Mouse (Mus musculus): ENCODE data around the gene Gm20388. TPM values are rescaled to one million over a fixed set of nuclear protein-coding genes. Genes with fewer than 3 reads are reported as not detected.
A peak's percentile ranks its signal among the peaks of the same experiment; 100 is the strongest.

Gm20388 gene
- polyA plus RNA-seq, 1 experiment from 2014 or later: 8.3 TPM

DNA sequence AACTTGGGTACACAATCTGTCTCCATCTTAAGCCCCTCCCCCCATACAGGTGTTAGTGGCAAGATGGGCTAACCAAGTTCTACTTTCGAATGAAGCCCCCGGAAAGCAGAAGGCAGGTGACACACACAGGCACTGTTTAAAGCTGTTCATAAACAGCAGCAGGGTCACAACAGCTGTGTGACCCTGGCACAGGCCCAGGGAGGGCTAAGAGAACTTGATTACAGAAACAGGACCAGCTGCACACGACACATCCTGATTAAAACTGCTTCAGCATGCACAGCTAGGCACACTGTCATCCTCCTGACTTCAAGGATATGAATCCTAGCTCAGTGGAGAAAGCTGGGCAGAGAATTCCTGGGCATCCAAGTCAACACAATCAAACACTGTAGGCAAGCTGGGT is 1551.5 kb downstream of the Gm20388 start:
- H3K4me1 ChIP-seq (replicated peaks; ENCODE audit: control insufficient read depth, insufficient read depth, low read length): no peaks in the 10 kb centered on the region
- 51% methylated on average over 3 of the region's 3 CpGs for WGBS
- H3K4me2 ChIP-seq (ENCODE audit: low read length): no peak overlapping the region
- no peaks in the 10 kb centered on the region for H3K9me3 ChIP-seq (ENCODE audit: control insufficient read depth, low read length)
- H3K27me3 ChIP-seq (replicated peaks; ENCODE audit: control insufficient read depth, insufficient read depth, low read length): no peaks in the 10 kb centered on the region
- no peak overlapping the region for H3K4me3 ChIP-seq (ENCODE audit: low read depth, low read length)
- no peaks in the 10 kb centered on the region for H3K36me3 ChIP-seq (ENCODE audit: control insufficient read depth, insufficient read depth, low read length)
- H3K27ac ChIP-seq (ENCODE audit: low read depth): no peak overlapping the region
- ATAC-seq (replicated peaks; ENCODE audit: low FRiP score, low TSS enrichment, low read depth) (no peak), DNase-seq (ENCODE audit: low spot score) (no peak)
- H3K9ac ChIP-seq (ENCODE audit: low read length): no peak overlapping the region

- H3K4me2 ChIP-seq (ENCODE audit: low read length): no peak overlapping the region
- no peak for ATAC-seq (replicated peaks; ENCODE audit: low FRiP score, low TSS enrichment, low read depth)
- H3K9me3 ChIP-seq (ENCODE audit: control insufficient read depth, low read length): no peaks in the 10 kb centered on the region
- no peaks in the 10 kb centered on the region for H3K27me3 ChIP-seq (replicated peaks; ENCODE audit: control insufficient read depth, insufficient read depth, low read length)
- no peaks in the 10 kb centered on the region for H3K36me3 ChIP-seq (ENCODE audit: control insufficient read depth, insufficient read depth, low read length)
- no peak for DNase-seq (ENCODE audit: low spot score)
- H3K4me1 ChIP-seq (replicated peaks; ENCODE audit: control insufficient read depth, insufficient read depth, low read length): no peaks in the 10 kb centered on the region
- no peak overlapping the region for H3K27ac ChIP-seq (ENCODE audit: low read depth)
- H3K4me3 ChIP-seq (ENCODE audit: low read depth, low read length): no peak overlapping the region
- 79% methylated on average over 49 of the region's 49 CpGs for WGBS
- H3K9ac ChIP-seq (ENCODE audit: low read length): no peak overlapping the region
These were observed 1557.7 kb downstream of the Gm20388 start for GRCm38 (mm10) chr8:121468083-121469071.

DNA sequence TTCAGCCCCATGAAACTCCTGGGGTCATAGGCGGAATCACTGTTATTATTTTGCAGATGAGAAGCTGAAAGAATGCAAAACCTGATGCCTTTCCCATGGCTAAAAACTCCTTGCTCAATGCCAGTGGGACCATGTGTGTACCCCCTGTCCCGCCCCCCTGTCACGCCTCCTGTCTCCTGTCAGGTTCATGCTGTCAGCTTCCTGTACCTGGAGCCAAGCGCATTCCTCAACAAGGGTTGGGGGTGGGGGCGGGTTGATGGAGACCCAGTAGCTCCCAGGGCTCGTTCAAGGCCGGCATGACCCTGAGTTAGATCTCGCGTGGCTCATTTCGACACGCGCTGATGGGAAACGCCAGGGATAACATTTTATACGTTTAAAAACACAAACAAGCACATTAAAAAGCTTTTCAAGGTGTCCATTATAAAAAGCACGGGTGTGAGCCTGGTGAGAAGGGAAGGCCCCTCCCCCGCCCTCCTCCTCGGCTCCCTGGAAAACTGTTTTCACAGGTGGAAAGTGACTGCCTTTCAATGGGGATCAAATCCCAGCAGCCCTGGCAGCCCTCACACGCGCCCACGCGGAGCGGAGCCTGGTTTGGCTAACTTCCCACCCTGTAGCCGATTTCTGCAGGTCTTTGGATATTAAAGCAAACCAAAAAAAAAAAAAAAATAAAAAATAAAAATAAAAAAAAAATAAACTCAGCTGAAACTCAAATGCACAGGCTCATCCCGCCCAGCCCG is 1563.7 kb downstream of the Gm20388 start:
- Histone ChIP-seq H3K27ac (ENCODE audit: low read depth) (no peak overlapping the region), H3K27me3 (replicated peaks; ENCODE audit: control insufficient read depth, insufficient read depth, low read length) (no peaks in the 10 kb centered on the region; the same call in 1 of the 2 replicates), H3K9ac (ENCODE audit: low read length) (no peak overlapping the region), H3K4me3 (ENCODE audit: low read depth, low read length) (no peak overlapping the region), H3K9me3 (ENCODE audit: control insufficient read depth, low read length) (no peaks in the 10 kb centered on the region), H3K4me1 (replicated peaks; ENCODE audit: control insufficient read depth, insufficient read depth, low read length) (0 out of 2 replicates have a peak, but pooled peaks cover 12% of the 10 kb centered on the region), H3K36me3 (ENCODE audit: control insufficient read depth, insufficient read depth, low read length) (no peaks in the 10 kb centered on the region), H3K4me2 (ENCODE audit: low read length) (peak overlapping the region; percentile 37)
- WGBS: 10% methylated on average over 25 of the region's 25 CpGs
- DNase-seq (ENCODE audit: low spot score): no peak
- no peak for ATAC-seq (replicated peaks; ENCODE audit: low FRiP score, low TSS enrichment, low read depth)

DNA sequence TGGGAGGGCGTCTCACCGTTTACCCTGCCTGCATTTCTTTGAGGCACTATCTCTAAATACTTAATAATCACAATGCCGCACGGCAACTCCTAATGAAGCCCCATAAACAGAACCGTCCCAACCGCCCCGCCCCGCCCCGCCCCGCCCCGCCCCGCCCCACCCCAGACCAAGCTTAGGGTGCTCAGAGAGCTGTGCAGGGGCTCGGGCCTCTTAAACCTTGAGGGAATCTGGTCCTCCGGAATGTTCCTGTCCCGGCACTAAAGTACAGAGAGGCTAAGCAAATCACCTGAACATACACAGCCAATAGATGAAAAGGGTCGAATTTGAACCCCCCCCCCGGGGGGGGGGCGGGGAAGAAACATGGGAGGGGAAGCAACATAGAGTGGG is 1564.2 kb downstream of the Gm20388 start:
- Histone ChIP-seq H3K4me1 (replicated peaks; ENCODE audit: control insufficient read depth, insufficient read depth, low read length) (0 out of 2 replicates have a peak, but pooled peaks cover 12% of the 10 kb centered on the region), H3K9ac (ENCODE audit: low read length) (no peak overlapping the region), H3K4me2 (ENCODE audit: low read length) (peak overlapping the region; percentile 37), H3K4me3 (ENCODE audit: low read depth, low read length) (no peak overlapping the region), H3K9me3 (ENCODE audit: control insufficient read depth, low read length) (no peaks in the 10 kb centered on the region), H3K27ac (ENCODE audit: low read depth) (no peak overlapping the region), H3K27me3 (replicated peaks; ENCODE audit: control insufficient read depth, insufficient read depth, low read length) (no peaks in the 10 kb centered on the region; the same call in 1 of the 2 replicates), H3K36me3 (ENCODE audit: control insufficient read depth, insufficient read depth, low read length) (no peaks in the 10 kb centered on the region)
- 2% methylated on average over 18 of the region's 18 CpGs for WGBS
- no peak for DNase-seq (ENCODE audit: low spot score)
- no peak for ATAC-seq (replicated peaks; ENCODE audit: low FRiP score, low TSS enrichment, low read depth)

- DNase-seq (ENCODE audit: low spot score): no peak
- 42% methylated on average over 20 of the region's 20 CpGs for WGBS
These were observed 1567.4 kb downstream of the Gm20388 start for GRCm38 (mm10) chr8:121477851-121478547.

DNA sequence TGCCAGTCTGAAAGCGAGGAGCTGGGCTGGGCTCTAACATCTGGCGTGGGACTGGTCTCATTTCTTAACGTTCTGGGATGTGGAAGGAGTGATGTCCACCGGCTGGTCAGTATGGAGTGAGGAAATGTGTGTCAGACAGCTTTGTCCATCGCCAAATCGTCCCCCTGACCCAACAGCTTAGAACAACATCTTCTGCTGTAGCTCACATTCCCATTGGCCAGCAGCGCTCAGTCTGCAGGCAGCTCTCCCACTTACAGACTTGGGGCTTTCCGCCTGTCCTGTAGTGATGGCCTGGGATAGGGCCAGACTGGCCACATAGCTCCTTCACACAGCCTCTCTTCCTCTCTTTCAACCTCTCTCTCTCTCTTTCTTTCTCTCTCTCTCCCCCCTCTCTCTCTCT is 1568.5 kb downstream of the Gm20388 start:
- DNase-seq (ENCODE audit: low spot score): no peak

More at GRCm38 (mm10) chr8:121477851-121478547, 1567.4 kb downstream of the Gm20388 start:
- no peak for ATAC-seq (replicated peaks; ENCODE audit: low FRiP score, low TSS enrichment, low read depth)
- peaks cover 21% of the 10 kb centered on the region for H3K4me1 ChIP-seq (replicated peaks; ENCODE audit: control insufficient read depth, insufficient read depth, low read length)
- H3K27me3 ChIP-seq (replicated peaks; ENCODE audit: control insufficient read depth, insufficient read depth, low read length): no peaks in the 10 kb centered on the region; the same call in 1 of the 2 replicates
- no peak overlapping the region for H3K9ac ChIP-seq (ENCODE audit: low read length)
- H3K27ac ChIP-seq (ENCODE audit: low read depth): 0 out of 2 replicates have a peak overlapping the region, but pooled peaks have one; percentile 18
- H3K4me3 ChIP-seq (ENCODE audit: low read depth, low read length): no peak overlapping the region
- no peaks in the 10 kb centered on the region for H3K36me3 ChIP-seq (ENCODE audit: control insufficient read depth, insufficient read depth, low read length)
- H3K9me3 ChIP-seq (ENCODE audit: control insufficient read depth, low read length): no peaks in the 10 kb centered on the region
- H3K4me2 ChIP-seq (ENCODE audit: low read length): no peak overlapping the region

DNA sequence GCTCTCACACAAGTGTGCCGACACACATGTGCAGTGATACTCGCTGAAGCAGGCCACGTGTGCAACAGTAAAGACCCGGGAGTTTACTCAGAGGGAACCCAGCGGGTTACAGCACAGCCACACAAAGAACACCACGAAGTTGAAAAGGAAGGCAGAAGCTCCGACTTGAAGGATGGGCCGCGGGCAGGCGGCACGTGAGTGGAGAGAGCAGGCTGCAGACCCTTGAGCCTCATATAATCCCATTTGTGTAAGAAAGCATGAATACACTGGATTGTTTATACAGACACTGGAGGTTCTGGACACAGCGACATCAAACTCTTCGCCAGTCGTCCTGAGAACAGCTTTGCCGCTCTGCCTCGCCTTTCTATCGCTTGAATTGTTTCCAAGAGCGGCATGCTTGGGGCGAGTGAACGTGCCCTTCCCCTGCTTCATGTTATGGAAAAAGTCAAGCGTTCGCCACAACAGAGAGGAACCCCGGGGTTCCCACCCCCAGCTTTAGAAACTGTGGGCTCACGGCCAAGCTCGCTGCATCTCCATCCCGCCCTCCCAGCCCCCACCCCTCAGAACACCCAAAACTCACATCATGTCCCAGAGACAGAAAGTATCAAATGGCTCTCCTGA is 1569.9 kb downstream of the Gm20388 start:
- H3K27ac ChIP-seq (ENCODE audit: low read depth): no peak overlapping the region
- no peaks in the 10 kb centered on the region for H3K9me3 ChIP-seq (ENCODE audit: control insufficient read depth, low read length)
- H3K36me3 ChIP-seq (ENCODE audit: control insufficient read depth, insufficient read depth, low read length): no peaks in the 10 kb centered on the region
- H3K9ac ChIP-seq (ENCODE audit: low read length): no peak overlapping the region
- H3K4me1 ChIP-seq (replicated peaks; ENCODE audit: control insufficient read depth, insufficient read depth, low read length): peaks cover 19% of the 10 kb centered on the region
- no peak for ATAC-seq (replicated peaks; ENCODE audit: low FRiP score, low TSS enrichment, low read depth)
- H3K27me3 ChIP-seq (replicated peaks; ENCODE audit: control insufficient read depth, insufficient read depth, low read length): no peaks in the 10 kb centered on the region
- DNase-seq (ENCODE audit: low spot score): no peak
- 35% methylated on average over 26 of the region's 26 CpGs for WGBS
- no peak overlapping the region for H3K4me3 ChIP-seq (ENCODE audit: low read depth, low read length)
- peak overlapping the region; percentile 28 for H3K4me2 ChIP-seq (ENCODE audit: low read length)

More for the DNA sequence above, 1568.5 kb downstream of the Gm20388 start:
- H3K4me2 ChIP-seq (ENCODE audit: low read length): no peak overlapping the region
- 82% methylated on average over 8 of the region's 8 CpGs for WGBS
- no peak overlapping the region for H3K9ac ChIP-seq (ENCODE audit: low read length)
- no peak overlapping the region for H3K4me3 ChIP-seq (ENCODE audit: low read depth, low read length)
- no peaks in the 10 kb centered on the region; the same call in 1 of the 2 replicates for H3K27me3 ChIP-seq (replicated peaks; ENCODE audit: control insufficient read depth, insufficient read depth, low read length)
- no peaks in the 10 kb centered on the region for H3K9me3 ChIP-seq (ENCODE audit: control insufficient read depth, low read length)
- no peak for ATAC-seq (replicated peaks; ENCODE audit: low FRiP score, low TSS enrichment, low read depth)
- H3K27ac ChIP-seq (ENCODE audit: low read depth): no peak overlapping the region
- H3K4me1 ChIP-seq (replicated peaks; ENCODE audit: control insufficient read depth, insufficient read depth, low read length): peaks cover 21% of the 10 kb centered on the region
- no peaks in the 10 kb centered on the region for H3K36me3 ChIP-seq (ENCODE audit: control insufficient read depth, insufficient read depth, low read length)
